Mouse (Mus musculus) cerebellum, adult 9-10 months (tissue): ENCODE data around the gene Pus7l.
"Not testable (repeated sequence)": the region's sequence is repeated elsewhere in the genome, so short reads cannot be mapped to it uniquely, and the experiment has no call there.

Experiments used
- DNase-seq: peaks from one replicate; pipeline ENCODE4 v3.0.0; 2022

Gene Pus7l

GRCm38 (mm10) chr15:94542567-94543408, 559 bp downstream of the Pus7l start:
- no peak for DNase-seq

- no peak for DNase-seq
Measured at GRCm38 (mm10) chr15:94539296-94539695, 4.1 kb downstream of the Pus7l start.

GRCm38 (mm10) chr15:94535521-94535920, 7.8 kb downstream of the Pus7l start:
- DNase-seq = no peak

- no peak for DNase-seq
Measured at GRCm38 (mm10) chr15:94532956-94533355, 10.4 kb downstream of the Pus7l start.

GRCm38 (mm10) chr15:94532306-94532705, 11.0 kb downstream of the Pus7l start:
- DNase-seq = no peak

GRCm38 (mm10) chr15:94530519-94530918, 12.8 kb downstream of the Pus7l start:
- no peak for DNase-seq

GRCm38 (mm10) chr15:94524956-94525355, 18.4 kb downstream of the Pus7l start:
- no peak for DNase-seq

- no peak for DNase-seq
Measured at GRCm38 (mm10) chr15:94523251-94523650, 20.1 kb downstream of the Pus7l start.

GRCm38 (mm10) chr15:94520959-94521358, 22.4 kb downstream of the Pus7l start:
- no peak for DNase-seq

GRCm38 (mm10) chr15:94520205-94520900, 23.0 kb downstream of the Pus7l start:
- peak; percentile 53 for DNase-seq

GRCm38 (mm10) chr15:94517913-94518491, 25.3 kb downstream of the Pus7l start:
- no peak for DNase-seq

GRCm38 (mm10) chr15:94503451-94504215, 39.7 kb downstream of the Pus7l start:
- DNase-seq = no peak

GRCm38 (mm10) chr15:94499260-94499659, 44.1 kb downstream of the Pus7l start:
- DNase-seq = no peak

GRCm38 (mm10) chr15:94495936-94496335, 47.4 kb downstream of the Pus7l start:
- no peak for DNase-seq

- no peak for DNase-seq
Measured at GRCm38 (mm10) chr15:94494445-94494844, 48.9 kb downstream of the Pus7l start.

GRCm38 (mm10) chr15:94489433-94489832, 53.9 kb downstream of the Pus7l start:
- DNase-seq = no peak

GRCm38 (mm10) chr15:94488028-94488427, 55.3 kb downstream of the Pus7l start:
- not testable (repeated sequence) for DNase-seq

- DNase-seq = no peak
Measured at GRCm38 (mm10) chr15:94482555-94482954, 60.8 kb downstream of the Pus7l start.

GRCm38 (mm10) chr15:94480792-94481191, 62.6 kb downstream of the Pus7l start:
- no peak for DNase-seq

- DNase-seq = no peak
Measured at GRCm38 (mm10) chr15:94480248-94480647, 63.1 kb downstream of the Pus7l start.

GRCm38 (mm10) chr15:94479513-94480136, 63.7 kb downstream of the Pus7l start:
- no peak for DNase-seq

- DNase-seq = no peak
Measured at GRCm38 (mm10) chr15:94478706-94479105, 64.6 kb downstream of the Pus7l start.

GRCm38 (mm10) chr15:94477287-94477686, 66.1 kb downstream of the Pus7l start:
- DNase-seq = no peak
